Comparison of ENCODE assay signal across 33 mouse cellular contexts in genomic region chr17:31165127-31165526, GRCm38 (mm10). TPM values are rescaled to one million over a fixed set of nuclear protein-coding genes. Genes with fewer than 3 reads are reported as not detected.
DNase-seq lines count a peak whose midpoint lies in the region; ATAC-seq and TF ChIP-seq lines count a peak whose summit lies in the region.
"Had no signal": no experiment of that assay in that cellular context is flagged by ENCODE, and none has a peak within 500 bp of the region (broad histone marks: within the 10 kb centered on the region; RNA-seq: fewer than 3 reads in every experiment).

Gene Tff1 (minus strand): TSS chr17:31165277.

- 76% methylated on average over 6 of the region's 6 CpGs for WGBS in intestine, postnatal 0 days
- WGBS in intestine, embryonic 15.5 days: 72% methylated on average over 6 of the region's 6 CpGs
- 70% methylated on average over 6 of the region's 6 CpGs for WGBS in stomach, embryonic 15.5 days
- 73% methylated on average over 6 of the region's 6 CpGs for WGBS in stomach, postnatal 0 days
- WGBS in hindbrain, embryonic 14.5 days: 92% methylated on average over 6 of the region's 6 CpGs
- 69% methylated on average over 6 of the region's 6 CpGs for WGBS in lung, postnatal 0 days

- H3K79me2 ChIP-seq in CH12.LX (replicated peaks; ENCODE audit: control insufficient read depth, extremely low read depth, insufficient read depth, poor library complexity, severe bottlenecking): no peaks in the 10 kb centered on the region

- no peak within 1 kb of the TSS for H3K27ac ChIP-seq in intestine, postnatal 0 days (ENCODE audit: low read depth, low read length)
- no peak within 1 kb of the TSS for H3K27ac ChIP-seq in intestine, embryonic 15.5 days
- no peak within 1 kb of the TSS for H3K27ac ChIP-seq in CH12.LX (ENCODE audit: insufficient read depth, low read depth)
- H3K27ac ChIP-seq in stomach, embryonic 15.5 days: no peak within 1 kb of the TSS
- H3K27ac ChIP-seq in stomach, postnatal 0 days (replicated peaks): peak within 1 kb of the TSS; percentile 79
- no peak within 1 kb of the TSS for H3K27ac ChIP-seq in hindbrain, embryonic 14.5 days
- H3K27ac ChIP-seq in lung, postnatal 0 days (ENCODE audit: low read length): no peak within 1 kb of the TSS
- H3K27ac ChIP-seq: embryonic facial prominence, embryonic 13.5 days; embryonic facial prominence, embryonic 15.5 days; forebrain, embryonic 10.5 days; forebrain, embryonic 13.5 days; forebrain, embryonic 15.5 days had no signal

- no peak for ATAC-seq in intestine, postnatal 0 days
- no peak for ATAC-seq in intestine, embryonic 15.5 days
- no peak for ATAC-seq in stomach, embryonic 15.5 days (ENCODE audit: insufficient read depth, low FRiP score, low read depth)
- ATAC-seq in stomach, postnatal 0 days (ENCODE audit: low FRiP score, low TSS enrichment): peak; percentile 45
- no peak for ATAC-seq in hindbrain, embryonic 14.5 days (ENCODE audit: low FRiP score)
- no peak for ATAC-seq in lung, postnatal 0 days
- ATAC-seq: CD4-positive, CD25-positive, alpha-beta regulatory T cell, adult 4 months; forebrain, embryonic 13.5 days; forebrain, embryonic 15.5 days; forebrain, postnatal 0 days had no signal

- H3K9ac ChIP-seq in intestine, postnatal 0 days (ENCODE audit: low read depth, low read length): no peak within 1 kb of the TSS
- no peak within 1 kb of the TSS for H3K9ac ChIP-seq in intestine, embryonic 15.5 days
- H3K9ac ChIP-seq in CH12.LX (ENCODE audit: insufficient read depth, low read depth): no peak within 1 kb of the TSS
- H3K9ac ChIP-seq in stomach, embryonic 15.5 days: no peak within 1 kb of the TSS
- H3K9ac ChIP-seq in stomach, postnatal 0 days (ENCODE audit: low read length): peak within 1 kb of the TSS; percentile 41; the same call in 1 of the 2 replicates
- no peak within 1 kb of the TSS for H3K9ac ChIP-seq in hindbrain, embryonic 14.5 days
- H3K9ac ChIP-seq in lung, postnatal 0 days (replicated peaks; ENCODE audit: low read depth): no peak within 1 kb of the TSS
- H3K9ac ChIP-seq: embryonic facial prominence, embryonic 13.5 days; embryonic facial prominence, embryonic 15.5 days; forebrain, embryonic 13.5 days; forebrain, embryonic 15.5 days; forebrain, postnatal 0 days had no signal

- no peak for TF ChIP-seq RAD21 in CH12.LX (IDR thresholded peaks at IDR 0.05; ENCODE audit: low read depth, low read length)

- peak; percentile 92 for TF ChIP-seq EP300 in CH12.LX (IDR thresholded peaks at IDR 0.05; ENCODE audit: low read length)
- no peak for TF ChIP-seq EP300 in stomach, postnatal 0 days (optimal IDR thresholded peaks at IDR 0.05)
- TF ChIP-seq EP300 in lung, postnatal 0 days (IDR thresholded peaks at IDR 0.05): no peak

- TF ChIP-seq CTCF in intestine, postnatal 0 days (IDR thresholded peaks at IDR 0.05; ENCODE audit: low read depth): no peak
- no peak for TF ChIP-seq CTCF in CH12.LX (conservative IDR thresholded peaks at IDR 0.05 in 1 of 2, IDR thresholded peaks at IDR 0.05 in 1 of 2; ENCODE audit: low read depth in 2 of 2, low read length in 2 of 2)
- no peak for TF ChIP-seq CTCF in stomach, postnatal 0 days (IDR thresholded peaks at IDR 0.05; ENCODE audit: low read depth)
- TF ChIP-seq CTCF in lung, postnatal 0 days (IDR thresholded peaks at IDR 0.05): no peak

- in situ Hi-C loops in CH12.LX (cut with MboI; ENCODE audit: low pct_ligation_motif_present, low pct_unique_long_range_greater_than_20kb, low sequenced_read_pairs): no loop called here

- H3K4me1 ChIP-seq in intestine, postnatal 0 days (replicated peaks; ENCODE audit: control insufficient read depth, insufficient read depth, low read length): no peaks in the 10 kb centered on the region
- H3K4me1 ChIP-seq in intestine, embryonic 15.5 days (replicated peaks): 0 out of 2 replicates have a peak, but pooled peaks cover 3% of the 10 kb centered on the region
- peaks cover 37 to 62% of the 10 kb centered on the region in 2 experiments for H3K4me1 ChIP-seq in CH12.LX (ENCODE audit: control insufficient read depth in 1 of 2, insufficient read depth in 2 of 2)
- 0 out of 2 replicates have a peak, but pooled peaks cover 4% of the 10 kb centered on the region for H3K4me1 ChIP-seq in stomach, embryonic 15.5 days
- no peaks in the 10 kb centered on the region for H3K4me1 ChIP-seq in stomach, postnatal 0 days (replicated peaks; ENCODE audit: control insufficient read depth, insufficient read depth)
- no peaks in the 10 kb centered on the region for H3K4me1 ChIP-seq in hindbrain, embryonic 14.5 days (replicated peaks; ENCODE audit: control insufficient read depth, insufficient read depth, low read length)
- H3K4me1 ChIP-seq in lung, postnatal 0 days (ENCODE audit: insufficient read depth, low read depth, low read length): no peaks in the 10 kb centered on the region
- H3K4me1 ChIP-seq: embryonic facial prominence, embryonic 13.5 days; embryonic facial prominence, embryonic 15.5 days; forebrain, embryonic 10.5 days; forebrain, embryonic 13.5 days; forebrain, embryonic 15.5 days had no signal

- no peaks in the 10 kb centered on the region for H3K27me3 ChIP-seq in intestine, postnatal 0 days (replicated peaks; ENCODE audit: control insufficient read depth, insufficient read depth, low read length)
- no peaks in the 10 kb centered on the region for H3K27me3 ChIP-seq in intestine, embryonic 15.5 days (replicated peaks)
- H3K27me3 ChIP-seq in CH12.LX (replicated peaks): peaks cover 24% of the 10 kb centered on the region
- no peaks in the 10 kb centered on the region for H3K27me3 ChIP-seq in stomach, embryonic 15.5 days (replicated peaks)
- H3K27me3 ChIP-seq in stomach, postnatal 0 days (ENCODE audit: control insufficient read depth, insufficient read depth, low read length): no peaks in the 10 kb centered on the region
- H3K27me3 ChIP-seq in hindbrain, embryonic 14.5 days (ENCODE audit: control insufficient read depth, insufficient read depth, low read length): no peaks in the 10 kb centered on the region
- no peaks in the 10 kb centered on the region for H3K27me3 ChIP-seq in lung, postnatal 0 days (replicated peaks; ENCODE audit: insufficient read depth, low read length)
- H3K27me3 ChIP-seq: embryonic facial prominence, embryonic 13.5 days; embryonic facial prominence, embryonic 15.5 days; forebrain, embryonic 13.5 days; forebrain, embryonic 15.5 days had no signal

- no peak within 1 kb of the TSS for H3K4me3 ChIP-seq in intestine, postnatal 0 days (ENCODE audit: low read depth, low read length)
- H3K4me3 ChIP-seq in intestine, embryonic 15.5 days (replicated peaks): no peak within 1 kb of the TSS
- H3K4me3 ChIP-seq in CH12.LX (replicated peaks in 1 of 3; ENCODE audit: low read depth in 2 of 3, low read length in 2 of 3, poor library complexity in 1 of 3): no peak within 1 kb of the TSS
- no peak within 1 kb of the TSS; the same call in 1 of the 2 replicates for H3K4me3 ChIP-seq in stomach, embryonic 15.5 days (replicated peaks)
- peak within 1 kb of the TSS; percentile 18 for H3K4me3 ChIP-seq in stomach, postnatal 0 days (ENCODE audit: low read depth, low read length)
- no peak within 1 kb of the TSS for H3K4me3 ChIP-seq in hindbrain, embryonic 14.5 days (replicated peaks; ENCODE audit: low read length)
- no peak within 1 kb of the TSS for H3K4me3 ChIP-seq in lung, postnatal 0 days (ENCODE audit: low read depth, low read length)
- H3K4me3 ChIP-seq: embryonic facial prominence, embryonic 13.5 days; embryonic facial prominence, embryonic 15.5 days; erythroblast, embryonic 14.5 days; forebrain, embryonic 10.5 days; forebrain, embryonic 13.5 days; forebrain, embryonic 15.5 days had no signal

- no peak within 1 kb of the TSS for H3K4me2 ChIP-seq in intestine, postnatal 0 days (replicated peaks; ENCODE audit: low read depth)
- no peak within 1 kb of the TSS for H3K4me2 ChIP-seq in intestine, embryonic 15.5 days (replicated peaks)
- H3K4me2 ChIP-seq in CH12.LX (ENCODE audit: insufficient read depth, low read depth, poor library complexity, severe bottlenecking): peak within 1 kb of the TSS; percentile 37; the same call in 1 of the 2 replicates
- no peak within 1 kb of the TSS for H3K4me2 ChIP-seq in stomach, embryonic 15.5 days
- peak within 1 kb of the TSS; percentile 29; the same call in 1 of the 2 replicates for H3K4me2 ChIP-seq in stomach, postnatal 0 days (replicated peaks; ENCODE audit: low read depth)
- H3K4me2 ChIP-seq in hindbrain, embryonic 14.5 days (replicated peaks): no peak within 1 kb of the TSS
- no peak within 1 kb of the TSS for H3K4me2 ChIP-seq in lung, postnatal 0 days (replicated peaks; ENCODE audit: low read depth, low read length)
- H3K4me2 ChIP-seq: embryonic facial prominence, embryonic 13.5 days; embryonic facial prominence, embryonic 15.5 days; forebrain, embryonic 13.5 days; forebrain, embryonic 15.5 days had no signal

- no peaks in the 10 kb centered on the region for H3K36me3 ChIP-seq in intestine, postnatal 0 days (ENCODE audit: control insufficient read depth, insufficient read depth)
- no peaks in the 10 kb centered on the region for H3K36me3 ChIP-seq in intestine, embryonic 15.5 days
- H3K36me3 ChIP-seq in CH12.LX (replicated peaks in 1 of 2; ENCODE audit: control insufficient read depth in 1 of 2, insufficient read depth in 1 of 2, low read length in 1 of 2): no peaks in the 10 kb centered on the region
- no peaks in the 10 kb centered on the region for H3K36me3 ChIP-seq in stomach, embryonic 15.5 days
- H3K36me3 ChIP-seq in stomach, postnatal 0 days (ENCODE audit: control insufficient read depth, insufficient read depth, low read length): no peaks in the 10 kb centered on the region
- no peaks in the 10 kb centered on the region for H3K36me3 ChIP-seq in hindbrain, embryonic 14.5 days (replicated peaks; ENCODE audit: control insufficient read depth, insufficient read depth)
- H3K36me3 ChIP-seq in lung, postnatal 0 days (ENCODE audit: insufficient read depth, low read length): no peaks in the 10 kb centered on the region
- H3K36me3 ChIP-seq: embryonic facial prominence, embryonic 13.5 days; embryonic facial prominence, embryonic 15.5 days; forebrain, embryonic 10.5 days; forebrain, embryonic 15.5 days had no signal

- peak; percentile 80 for DNase-seq in CH12.LX (ENCODE audit: extremely low read depth)
- DNase-seq in stomach, postnatal 0 days (ENCODE audit: low spot score): no peak
- no peak for DNase-seq in hindbrain, embryonic 14.5 days (ENCODE audit: low spot score)
- DNase-seq in kidney, adult 9 months: no peak
- DNase-seq in lung, postnatal 0 days (ENCODE audit: low spot score): no peak
- DNase-seq: adrenal gland, adult 2 months; adrenal gland, postnatal 10 days; adrenal gland, postnatal 25 days; B cell, adult 2 months; cerebellum, adult 11 months; cerebellum, adult 18-20 months; cerebellum, adult 8-10 months; cerebellum, adult 9-11 months; cerebellum, postnatal 14 days; cerebellum, postnatal 36 days; embryo, embryonic 11 days; forebrain, postnatal 0 days had no signal

- dilution Hi-C loops in CH12.LX (cut with MboI; ENCODE audit: extremely low pct_ligation_motif_present, extremely low pct_unique_long_range_greater_than_20kb, low sequenced_read_pairs): no loop called here

- no peak for TF ChIP-seq POLR2A in CH12.LX (IDR thresholded peaks at IDR 0.05; ENCODE audit: low read depth, low read length)

- no peaks in the 10 kb centered on the region for H3K9me3 ChIP-seq in intestine, postnatal 0 days (ENCODE audit: control insufficient read depth)
- no peaks in the 10 kb centered on the region for H3K9me3 ChIP-seq in intestine, embryonic 15.5 days
- H3K9me3 ChIP-seq in CH12.LX (replicated peaks; ENCODE audit: low read length): no peaks in the 10 kb centered on the region
- H3K9me3 ChIP-seq in stomach, embryonic 15.5 days: no peaks in the 10 kb centered on the region
- H3K9me3 ChIP-seq in stomach, postnatal 0 days (ENCODE audit: control insufficient read depth, low read length): no peaks in the 10 kb centered on the region
- no peaks in the 10 kb centered on the region for H3K9me3 ChIP-seq in hindbrain, embryonic 14.5 days (ENCODE audit: control insufficient read depth, low read length)
- H3K9me3 ChIP-seq in lung, postnatal 0 days (ENCODE audit: low read length): no peaks in the 10 kb centered on the region
- H3K9me3 ChIP-seq: embryonic facial prominence, embryonic 13.5 days; embryonic facial prominence, embryonic 15.5 days; forebrain, embryonic 10.5 days; forebrain, embryonic 13.5 days; forebrain, embryonic 15.5 days had no signal

RNA-seq across cellular contexts. Expression of gene Tff1, which starts in this region (rescaled TPM):
- polyA plus RNA-seq in intestine, postnatal 0 days (2015; fragmentation: Nextera tagmentation; extraction: Ambion mirVana): 39.4 and 174 TPM in 2 replicates
- 5.2 and 5.8 TPM in 2 replicates for polyA plus RNA-seq in intestine, embryonic 15.5 days (2015; fragmentation: Nextera tagmentation; extraction: Ambion mirVana)
- total RNA-seq in CH12.LX (2012; rRNA removed) (1.1 and 2.2 TPM in 2 replicates), CH12.LX (2014; rRNA removed) (0.54 and 1.6 TPM in 2 replicates)
- 0.44 TPM in 1 of 2 replicates, not detected in the other for polyA plus RNA-seq in CH12.LX (2012; ENCODE audit: insufficient read length, low read depth)
- polyA plus RNA-seq in stomach, embryonic 15.5 days (2015; fragmentation: Nextera tagmentation; extraction: Ambion mirVana): 95.6 and 131 TPM in 2 replicates
- polyA plus RNA-seq in stomach, postnatal 0 days (2015; fragmentation: Nextera tagmentation; extraction: Ambion mirVana): 9,478 and 9,587 TPM in 2 replicates
- not detected in 2 replicates for polyA plus RNA-seq in hindbrain, embryonic 14.5 days (2014; fragmentation: Nextera tagmentation; extraction: Ambion mirVana)
- not detected in 2 replicates for polyA plus RNA-seq in lung, postnatal 0 days (2015; fragmentation: Nextera tagmentation; extraction: Ambion mirVana)
- total RNA-seq: adrenal gland, adult 2 months; adrenal gland, postnatal 10 days; adrenal gland, postnatal 25 days; adrenal gland, postnatal 4 days; common myeloid progenitor, adult 5-6 weeks; ES-E14; forebrain, postnatal 0 days; MEL had no signal
- polyA plus RNA-seq: brain, embryonic 14.5 days; CD4-positive, CD25-positive, alpha-beta regulatory T cell, adult 4 months; embryonic facial prominence, embryonic 11.5 days; embryonic facial prominence, embryonic 13.5 days; embryonic facial prominence, embryonic 15.5 days; erythroblast, embryonic 14.5 days; forebrain, embryonic 10.5 days; forebrain, embryonic 13.5 days; forebrain, embryonic 15.5 days; forebrain, postnatal 0 days had no signal

Comparison
In these comparisons a context has a peak if more than half of its experiments do, and no peak if none do; other contexts are left out.
1. RNA of gene Tff1 (polyA plus RNA-seq): 9,478 to 9,587 TPM in stomach, postnatal 0 days; 95.6 to 131 TPM in stomach, embryonic 15.5 days, 39.4 to 174 TPM in intestine, postnatal 0 days, 5.2 to 5.8 TPM in intestine, embryonic 15.5 days, 0.44 TPM in CH12.LX, not detected in hindbrain, embryonic 14.5 days and not detected in lung, postnatal 0 days; every median in the first group is over 10 times any median in the second.
2. H3K4me2 ChIP-seq: peak in CH12.LX (single experiment) and stomach, postnatal 0 days (single experiment); none in intestine, postnatal 0 days (single experiment), intestine, embryonic 15.5 days (single experiment), stomach, embryonic 15.5 days (single experiment), hindbrain, embryonic 14.5 days (single experiment) and lung, postnatal 0 days (single experiment).